Mouse (Mus musculus) c-Kit-positive CD71-positive TER-119-positive erythroid progenitor cells, embryonic 14.5 days (primary cell): ENCODE data around the gene Sema3b.
"Not testable (repeated sequence)": the region's sequence is repeated elsewhere in the genome, so short reads cannot be mapped to it uniquely, and the experiment has no call there.

Experiments used
- DNase-seq: peaks from one replicate; pipeline ENCODE4 v3.0.0-alpha.2; 2013; ENCODE audit warnings: low spot score

Gene Sema3b

GRCm38 (mm10) chr9:107590058-107590772 is 18.8 kb downstream of the Sema3b start:
- peak; percentile 76 for DNase-seq

GRCm38 (mm10) chr9:107587833-107588639 is 21.0 kb downstream of the Sema3b start:
- peak; percentile 80 for DNase-seq

- DNase-seq: peak; percentile 99
Measured at GRCm38 (mm10) chr9:107586974-107587832, 21.8 kb downstream of the Sema3b start, which contains the start of gene Ifrd2. TSS of gene Ifrd2 (plus strand) at chr9:107587642.

- DNase-seq: no peak
Measured at GRCm38 (mm10) chr9:107586504-107586903, 22.5 kb downstream of the Sema3b start.

- no peak for DNase-seq
Measured at GRCm38 (mm10) chr9:107583174-107583573, 25.9 kb downstream of the Sema3b start.

- no peak for DNase-seq
Measured at GRCm38 (mm10) chr9:107582509-107583062, 26.4 kb downstream of the Sema3b start.

- no peak for DNase-seq
Measured at GRCm38 (mm10) chr9:107581584-107581983, 27.4 kb downstream of the Sema3b start.

- DNase-seq: peak; percentile 85
Measured at GRCm38 (mm10) chr9:107580501-107581317, 28.3 kb downstream of the Sema3b start, which contains the start of gene Hyal3. TSS of gene Hyal3 (plus strand) at chr9:107580818.

- DNase-seq: no peak
Measured at GRCm38 (mm10) chr9:107579023-107579900, 29.8 kb downstream of the Sema3b start.

- DNase-seq: no peak
Measured at GRCm38 (mm10) chr9:107578587-107578986, 30.4 kb downstream of the Sema3b start, which contains the start of gene Naa80. TSS of gene Naa80 (plus strand) at chr9:107578887.

- no peak for DNase-seq
Measured at GRCm38 (mm10) chr9:107577871-107578270, 31.2 kb downstream of the Sema3b start.

GRCm38 (mm10) chr9:107576357-107577107 is 32.5 kb downstream of the Sema3b start, which contains the start of gene Hyal1:
TSS of gene Hyal1 (plus strand) at chr9:107576927.
- peak; percentile 84 for DNase-seq

GRCm38 (mm10) chr9:107575579-107576356 is 33.3 kb downstream of the Sema3b start:
- no peak for DNase-seq

GRCm38 (mm10) chr9:107573774-107574173 is 35.3 kb downstream of the Sema3b start:
- DNase-seq: not testable (repeated sequence)

- DNase-seq: no peak
Measured at GRCm38 (mm10) chr9:107572327-107572662, 36.7 kb downstream of the Sema3b start.

GRCm38 (mm10) chr9:107571534-107572326 is 37.3 kb downstream of the Sema3b start:
- no peak for DNase-seq

GRCm38 (mm10) chr9:107570845-107571244 is 38.2 kb downstream of the Sema3b start:
- DNase-seq: peak; percentile 80
